Mouse (Mus musculus) left cerebral cortex, adult 2 months (tissue): ENCODE measurements at regions not wholly inside any gene's neighbourhood (a gene's known extent, or its start where the extent isn't known, plus 50 kb on each side); places are given as distances from the start of the nearest gene placed in this dataset.
A peak's percentile ranks its signal among the peaks of the same experiment; 100 is the strongest.

Experiments
- DNase-seq, 2 experiments: peaks; one replicate each; pipeline ENCODE4 v3.0.0; 2021 to 2022; ENCODE audit warnings: low spot score in 2 of 2, mixed read lengths in 1 of 2; ENCODE audit errors: extremely low spot score in 1 of 2
- H3K27ac ChIP-seq: fragments of 200-600 bp; 2 replicates; pipeline ENCODE4 v1.8.1; 2022
- H3K4me3 ChIP-seq: fragments of 200-600 bp; 2 replicates; pipeline ENCODE4 v1.8.1; 2022
- CTCF ChIP-seq: fragments of 200-600 bp; IDR thresholded peaks from 2 replicates; pipeline ENCODE4 v1.8.1; 2022; ENCODE audit warnings: antibody characterized with exemption, mild to moderate bottlenecking, moderate library complexity
- intact Hi-C: fragments of 180-260 bp; cut with DNase I; formaldehyde crosslinking; loops from one replicate; pipeline ENCODE4 v1.15.1; 2025

GRCm38 (mm10) chr15:45612954-45613353 lies 5478.8 kb downstream of the 9330182O14Rik start:
- intact Hi-C loops: no loop called here
- no peak for TF ChIP-seq CTCF
- H3K27ac ChIP-seq: no peak overlapping the region
- no peak for DNase-seq
- no peak overlapping the region for H3K4me3 ChIP-seq

GRCm38 (mm10) chr15:45646256-45646655 lies 5512.1 kb downstream of the 9330182O14Rik start:
- no peak for DNase-seq
- no peak overlapping the region for H3K4me3 ChIP-seq
- no peak for TF ChIP-seq CTCF
- intact Hi-C loops: no loop called here
- no peak overlapping the region for H3K27ac ChIP-seq

GRCm38 (mm10) chr15:45663601-45664000 lies 5529.4 kb downstream of the 9330182O14Rik start:
- DNase-seq: no peak
- Histone ChIP-seq H3K4me3 (no peak overlapping the region), H3K27ac (no peak overlapping the region)
- intact Hi-C loops: no loop called here
- no peak for TF ChIP-seq CTCF

DNA sequence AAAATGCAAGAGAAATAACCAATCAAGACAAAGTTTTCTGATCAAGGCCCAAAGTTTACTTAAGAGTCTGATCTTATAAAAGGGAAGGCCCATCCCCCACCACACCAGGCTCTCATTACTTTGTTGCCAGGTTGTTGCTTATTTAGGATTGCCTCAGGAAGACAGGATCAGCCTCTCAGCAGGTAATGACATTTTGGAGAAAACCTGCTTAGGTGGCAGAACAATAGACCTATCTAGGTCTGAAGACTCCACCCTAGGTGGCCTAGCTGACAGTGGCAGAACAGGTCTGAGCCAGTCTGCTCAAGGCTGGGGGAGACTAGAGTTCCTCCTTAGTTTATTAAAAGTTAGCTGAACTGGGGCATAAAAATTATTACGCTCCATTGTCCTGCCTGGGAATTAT lies 5555.3 kb downstream of the 9330182O14Rik start:
- intact Hi-C loops: no loop called here
- no peak for TF ChIP-seq CTCF
- DNase-seq: no peak

DNA sequence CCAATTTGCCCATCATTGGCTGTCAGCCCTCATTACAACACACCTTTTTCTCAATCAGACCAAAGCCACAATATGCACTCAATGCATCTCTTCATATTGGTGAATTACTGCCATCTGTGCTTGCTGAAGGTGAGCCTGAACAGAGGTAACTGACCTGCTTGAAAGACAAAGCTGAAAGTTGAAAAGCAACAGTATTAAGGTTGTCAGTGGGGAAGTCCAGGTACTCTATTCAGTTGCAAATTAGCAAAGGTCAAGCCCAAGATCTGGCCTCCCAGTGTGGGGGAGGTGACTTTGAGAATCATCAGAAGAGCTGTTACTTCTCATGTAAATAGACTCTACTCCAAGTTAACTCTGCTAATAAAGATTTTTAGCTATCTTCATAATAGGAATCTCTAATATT lies 5555.9 kb downstream of the 9330182O14Rik start:
- intact Hi-C loops: no loop called here
- no peak for TF ChIP-seq CTCF
- H3K4me3 ChIP-seq: no peak overlapping the region
- no peak overlapping the region for H3K27ac ChIP-seq
- no peak for DNase-seq

More for the DNA sequence above, 5555.3 kb downstream of the 9330182O14Rik start:
- H3K4me3 ChIP-seq: no peak overlapping the region
- no peak overlapping the region for H3K27ac ChIP-seq

DNA sequence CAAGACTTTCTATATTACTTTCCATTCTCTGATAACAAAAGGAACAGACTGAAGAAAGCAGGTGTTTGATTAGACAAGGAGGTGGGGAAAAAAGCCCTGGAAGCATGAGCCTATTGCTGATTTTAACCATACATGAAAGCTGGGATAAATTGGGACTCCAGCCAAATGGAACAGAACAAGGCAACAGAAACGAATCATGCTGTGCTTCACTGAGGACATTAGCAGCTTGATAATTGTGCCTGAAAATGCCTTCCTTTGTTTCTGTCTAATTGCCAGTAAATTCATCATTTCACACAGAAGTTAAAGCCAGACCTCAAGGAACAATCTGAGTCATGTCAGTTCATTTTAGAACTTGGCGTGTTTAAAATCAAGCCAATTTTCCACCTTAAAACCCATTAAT lies 5576.9 kb downstream of the 9330182O14Rik start:
- TF ChIP-seq CTCF: no peak
- DNase-seq: no peak
- Histone ChIP-seq H3K4me3 (no peak overlapping the region), H3K27ac (no peak overlapping the region)
- intact Hi-C loops: no loop called here

- Histone ChIP-seq H3K27ac (no peak overlapping the region), H3K4me3 (no peak overlapping the region)
- no peak for DNase-seq
- TF ChIP-seq CTCF: no peak
- intact Hi-C loops: no loop called here
These were observed 5596.4 kb downstream of the 9330182O14Rik start for GRCm38 (mm10) chr15:45730370-45731153.

DNA sequence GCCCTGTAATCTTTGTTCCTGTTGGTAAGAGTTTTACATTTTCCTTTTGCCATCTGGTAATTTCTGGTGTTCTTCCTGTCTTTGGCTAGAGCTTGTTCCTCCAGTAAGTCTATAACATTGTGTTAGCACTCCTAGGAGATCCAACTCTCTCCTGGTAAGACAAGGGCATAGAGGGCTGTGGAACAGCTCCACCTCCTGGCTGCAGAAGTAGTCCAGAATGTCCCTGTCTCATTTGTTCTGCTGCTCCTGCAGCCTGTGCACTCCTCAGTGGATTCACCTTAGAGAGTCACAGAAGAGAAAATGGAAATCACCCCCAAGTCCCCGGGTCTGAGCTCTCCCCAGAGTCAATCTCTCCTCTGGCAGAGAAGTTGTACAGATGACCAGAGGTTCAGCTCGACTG lies 5629.1 kb downstream of the 9330182O14Rik start:
- TF ChIP-seq CTCF: peak; percentile 29
- Histone ChIP-seq H3K27ac (no peak overlapping the region), H3K4me3 (no peak overlapping the region)
- intact Hi-C loops: no loop called here
- no peak for DNase-seq
